Mouse (Mus musculus) layer of hippocampus, adult 2 months (tissue): ENCODE measurements at regions not wholly inside any gene's neighbourhood (a gene's known extent, or its start where the extent isn't known, plus 50 kb on each side); places are given as distances from the start of the nearest gene placed in this dataset.
A peak's percentile ranks its signal among the peaks of the same experiment; 100 is the strongest.

Experiments
- DNase-seq, 2 experiments: peaks; one replicate each; pipeline ENCODE4 v3.0.0; 2022; ENCODE audit warnings: low spot score in 2 of 2
- H3K27ac ChIP-seq: fragments of 200-600 bp; 2 replicates; pipeline ENCODE4 v1.8.1; 2022
- H3K4me3 ChIP-seq: fragments of 200-600 bp; 2 replicates; pipeline ENCODE4 v1.8.1; 2022; ENCODE audit warnings: mild to moderate bottlenecking
- CTCF ChIP-seq: fragments of 200-600 bp; conservative IDR thresholded peaks from 2 replicates; pipeline ENCODE4 v1.8.1; 2022; ENCODE audit warnings: antibody characterized with exemption, mild to moderate bottlenecking, moderate library complexity

DNA sequence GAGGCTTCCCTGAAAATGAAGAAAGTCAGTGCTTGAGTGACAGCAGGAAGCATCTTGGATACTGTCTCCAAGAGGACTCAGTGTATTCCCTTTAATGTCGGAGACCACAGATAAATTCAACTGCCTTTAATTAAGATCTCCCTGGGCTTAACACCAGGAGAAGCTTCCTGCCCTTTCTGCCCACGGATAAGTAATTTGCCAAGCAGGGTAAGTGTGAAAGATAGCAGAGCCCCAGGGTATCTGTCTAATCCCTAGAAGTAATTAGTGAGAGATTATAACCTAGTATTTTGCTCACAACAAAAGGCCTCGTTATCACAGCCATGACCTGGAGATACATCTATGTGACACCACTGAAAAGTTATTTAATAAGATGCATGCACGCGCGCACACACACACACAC lies 232.1 kb upstream of the Slc16a7 start:
- TF ChIP-seq CTCF: no peak
- Histone ChIP-seq H3K4me3 (no peak overlapping the region), H3K27ac (no peak overlapping the region)
- DNase-seq: no peak

DNA sequence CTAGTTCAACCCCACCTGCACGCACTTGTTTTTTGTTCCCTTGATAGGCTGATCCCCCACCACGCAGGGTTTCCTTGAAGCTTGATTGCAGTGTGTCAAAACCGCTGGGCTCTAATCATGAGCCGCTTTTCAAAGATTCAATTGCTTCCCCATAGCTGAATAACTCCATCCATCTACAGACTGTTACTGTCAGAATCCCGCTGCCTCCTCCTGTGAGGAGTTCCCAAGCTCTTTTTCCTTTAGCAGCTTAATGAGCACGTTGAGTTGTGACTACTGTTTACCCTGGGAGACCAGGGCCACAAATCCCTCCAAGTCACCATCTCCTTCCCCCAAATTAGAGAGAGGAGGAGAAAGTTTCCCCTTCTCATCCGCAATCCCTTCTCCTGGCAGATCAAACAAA lies 234.6 kb upstream of the Slc16a7 start:
- TF ChIP-seq CTCF: no peak
- Histone ChIP-seq H3K27ac (no peak overlapping the region), H3K4me3 (no peak overlapping the region)
- no peak for DNase-seq

DNA sequence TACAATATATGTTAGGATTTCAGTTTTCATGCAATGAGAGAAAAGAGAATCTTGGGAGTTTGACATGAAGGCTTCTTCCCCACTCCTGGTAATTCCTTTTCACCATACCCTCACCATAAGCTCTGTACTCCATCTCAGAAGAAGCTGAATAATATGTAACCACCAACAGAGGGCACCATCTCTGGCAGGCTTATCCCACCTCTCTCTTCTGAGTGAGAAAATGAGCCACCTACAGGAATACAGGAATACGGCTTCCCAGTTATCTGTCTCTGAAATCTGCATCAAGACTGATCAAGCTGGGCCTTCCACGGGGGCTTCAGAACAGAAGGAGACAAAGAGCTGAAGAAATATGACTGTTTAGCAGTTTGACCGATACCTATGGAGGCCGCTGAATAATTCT lies 278.6 kb upstream of the Slc16a7 start:
- Histone ChIP-seq H3K27ac (no peak overlapping the region), H3K4me3 (no peak overlapping the region)
- peak; percentile 56 for TF ChIP-seq CTCF
- no peak for DNase-seq

DNA sequence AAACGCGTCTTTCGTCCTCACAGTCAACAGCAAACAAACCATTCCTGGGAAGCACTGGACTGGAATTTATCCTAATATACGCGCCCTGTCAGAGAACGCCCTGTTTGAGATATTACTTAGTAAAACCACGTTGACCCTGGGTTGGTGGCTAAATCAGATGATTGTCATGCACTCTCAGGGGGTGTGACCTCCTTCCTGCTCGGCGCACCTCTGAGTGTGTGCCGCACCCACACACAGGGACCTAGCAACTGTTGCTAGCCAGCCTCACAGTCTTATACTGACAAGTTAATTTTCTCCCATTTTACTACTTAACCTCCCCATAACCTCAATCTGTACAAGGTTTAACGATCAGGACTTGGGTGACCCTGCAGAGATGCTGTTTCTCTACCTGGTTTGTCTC lies 284.4 kb upstream of the Slc16a7 start:
- Histone ChIP-seq H3K27ac (no peak overlapping the region), H3K4me3 (no peak overlapping the region)
- DNase-seq: no peak
- TF ChIP-seq CTCF: no peak

DNA sequence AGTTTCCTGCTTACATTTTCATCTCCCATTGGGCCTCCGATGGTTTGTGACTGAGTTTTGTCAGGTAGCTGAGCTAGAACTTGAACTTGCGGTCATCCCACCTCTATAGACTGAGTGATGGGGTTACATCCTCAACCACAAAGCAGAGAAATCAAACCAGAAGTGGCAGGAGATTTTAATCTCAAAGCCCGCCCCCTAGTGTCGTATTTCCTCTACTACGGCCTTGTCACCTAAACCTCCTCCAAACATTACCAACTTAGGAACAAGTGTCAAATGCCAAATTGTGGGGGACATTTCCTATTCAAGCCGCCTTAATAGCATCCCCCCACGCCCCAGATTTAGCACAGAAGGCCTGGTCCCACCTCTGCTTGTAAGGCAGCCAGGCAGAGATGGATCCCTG lies 286.3 kb upstream of the Lrig3 start:
- no peak for DNase-seq
- no peak overlapping the region for H3K27ac ChIP-seq
- peak; percentile 63 for TF ChIP-seq CTCF
- H3K4me3 ChIP-seq: no peak overlapping the region

DNA sequence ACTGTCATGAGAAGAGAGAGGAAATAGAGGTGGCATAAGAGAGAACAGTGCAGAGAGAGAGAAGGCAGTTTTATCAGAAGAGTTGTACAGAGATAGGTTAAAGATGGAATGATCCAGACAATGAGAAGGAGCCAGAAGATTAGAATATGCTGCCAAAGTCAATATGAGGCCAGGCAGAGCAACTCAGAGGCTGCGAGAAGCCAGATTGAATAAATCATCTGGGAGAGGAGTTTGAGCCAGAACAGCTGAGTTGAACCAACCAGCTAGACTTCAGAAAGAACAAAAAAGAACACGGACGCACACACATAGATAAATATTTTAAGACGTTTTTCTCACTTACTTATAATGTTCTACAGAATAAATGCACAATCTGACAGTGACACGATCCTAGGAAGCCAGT lies 280.8 kb upstream of the Lrig3 start:
- Histone ChIP-seq H3K27ac (no peak overlapping the region), H3K4me3 (no peak overlapping the region)
- no peak for DNase-seq
- TF ChIP-seq CTCF: no peak

DNA sequence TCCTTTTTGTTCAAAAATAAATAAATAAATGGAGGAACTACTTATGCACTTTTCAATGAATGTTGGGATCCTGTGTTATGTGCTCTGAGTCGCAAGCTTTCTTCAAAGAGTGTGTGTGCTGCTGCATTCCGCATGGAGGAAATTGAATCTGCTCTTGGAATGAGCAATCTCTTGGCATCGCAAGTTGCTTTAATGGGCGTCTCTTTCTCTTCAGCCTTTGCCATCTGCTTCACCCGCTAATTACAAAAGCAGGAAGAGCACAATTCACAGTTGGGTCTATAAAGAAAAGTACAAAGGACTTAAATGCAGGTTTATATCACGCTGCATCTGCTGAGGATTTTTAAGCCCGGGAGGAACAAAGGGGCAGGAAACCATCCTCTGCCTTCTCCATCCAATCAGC lies 272.5 kb upstream of the Lrig3 start:
- TF ChIP-seq CTCF: no peak
- Histone ChIP-seq H3K27ac (no peak overlapping the region), H3K4me3 (no peak overlapping the region)
- peak; percentile 29 to 58 for DNase-seq

DNA sequence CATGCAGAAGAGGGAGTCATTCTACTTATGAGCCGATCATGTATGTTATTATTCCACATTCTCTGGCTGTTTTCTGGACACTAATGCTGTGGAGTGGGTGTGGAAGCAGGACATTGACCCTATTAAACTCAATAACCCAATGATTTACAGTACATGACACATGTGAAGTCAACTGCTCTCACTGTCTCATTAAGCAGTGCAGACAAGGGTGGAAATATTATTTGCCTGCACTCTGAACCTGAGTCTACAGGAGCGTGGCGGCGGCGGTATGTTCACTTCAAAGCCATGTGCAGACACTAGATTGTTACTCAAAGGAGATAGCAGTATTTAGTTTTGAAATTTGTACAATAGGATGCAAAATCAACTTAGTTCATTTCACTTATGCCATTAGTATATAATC lies 269.8 kb upstream of the Lrig3 start:
- no peak for TF ChIP-seq CTCF
- Histone ChIP-seq H3K4me3 (no peak overlapping the region), H3K27ac (no peak overlapping the region)
- DNase-seq: no peak

DNA sequence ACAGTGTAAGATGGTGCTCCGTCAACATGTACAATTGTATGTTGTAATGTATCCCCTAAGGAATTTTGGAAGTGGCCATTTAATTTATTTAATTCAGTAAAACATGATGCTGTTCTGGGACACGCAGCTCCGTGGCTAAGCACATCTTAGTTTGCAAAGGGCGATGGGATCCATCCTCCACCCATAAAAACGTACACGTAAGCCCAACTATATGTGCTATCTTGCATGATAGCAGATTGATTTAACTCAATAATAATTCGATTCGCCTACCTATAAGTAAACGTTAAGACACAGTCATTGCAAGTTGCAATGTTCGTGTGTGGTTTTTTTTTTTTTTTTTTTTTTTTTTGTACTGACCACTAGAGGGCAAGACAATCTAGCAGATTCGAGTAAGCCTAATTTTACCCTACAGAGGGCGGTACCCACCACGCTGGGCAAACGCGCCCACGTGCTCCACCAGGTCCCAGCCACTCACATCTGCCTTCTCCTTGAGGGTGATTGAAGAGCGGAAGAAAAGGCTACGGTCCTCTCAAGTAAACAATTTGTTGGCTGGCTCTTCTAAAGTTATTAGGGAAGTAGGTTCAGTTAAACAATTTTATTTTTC lies 240.8 kb upstream of the Lrig3 start:
- Histone ChIP-seq H3K4me3 (peak overlapping the region; percentile 26; the same call in 1 of the 2 replicates), H3K27ac (no peak overlapping the region)
- peak; percentile 87 for TF ChIP-seq CTCF
- peak; percentile 37 to 49 for DNase-seq

DNA sequence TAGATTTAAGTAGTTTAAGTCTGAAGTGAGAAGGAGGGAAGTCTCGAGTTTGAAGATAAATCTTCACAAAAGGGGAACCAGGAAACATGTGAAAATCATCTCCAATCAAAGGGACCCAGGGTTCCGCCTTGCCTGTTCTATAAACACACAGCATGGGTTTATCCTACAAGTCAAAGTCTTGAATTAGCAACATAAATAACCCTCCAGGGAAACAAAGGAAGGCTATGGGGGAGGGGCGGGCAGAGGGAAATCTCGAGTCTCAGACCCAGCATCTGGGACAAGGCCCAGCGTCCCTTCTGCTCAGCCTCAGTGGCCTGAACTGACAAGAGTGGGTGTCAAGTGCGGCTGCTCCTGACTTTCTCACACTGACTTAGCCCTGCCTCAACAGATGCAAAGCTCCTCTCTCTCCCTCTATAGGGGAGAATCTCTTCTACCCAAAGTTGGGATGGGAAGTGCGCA lies 240.3 kb upstream of the Lrig3 start:
- no peak for TF ChIP-seq CTCF
- no peak for DNase-seq

DNA sequence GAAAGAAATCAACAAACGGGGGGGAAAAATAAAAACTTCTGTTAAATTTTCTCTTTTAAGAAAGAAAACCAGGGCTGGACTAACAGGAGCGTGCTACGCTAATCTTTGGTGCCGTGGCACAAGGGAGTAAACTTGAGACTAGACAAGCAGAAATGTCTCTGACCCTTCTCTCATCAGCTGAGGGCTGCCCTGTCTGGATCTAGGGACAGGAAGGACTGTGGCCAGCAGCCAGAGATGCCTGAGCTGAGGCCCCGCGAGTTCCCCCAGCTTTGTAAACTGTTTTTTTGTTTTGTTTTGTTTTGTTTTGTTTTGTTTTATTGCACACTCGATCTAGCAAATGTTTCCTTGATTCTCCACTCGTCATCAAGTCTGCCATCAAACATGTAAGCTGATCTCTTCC lies 239.4 kb upstream of the Lrig3 start:
- H3K27ac ChIP-seq: no peak overlapping the region
- no peak for DNase-seq
- no peak for TF ChIP-seq CTCF
- H3K4me3 ChIP-seq: no peak overlapping the region

More for the DNA sequence above, 240.3 kb upstream of the Lrig3 start:
- Histone ChIP-seq H3K4me3 (peak overlapping the region; percentile 26; the same call in 1 of the 2 replicates), H3K27ac (no peak overlapping the region)

DNA sequence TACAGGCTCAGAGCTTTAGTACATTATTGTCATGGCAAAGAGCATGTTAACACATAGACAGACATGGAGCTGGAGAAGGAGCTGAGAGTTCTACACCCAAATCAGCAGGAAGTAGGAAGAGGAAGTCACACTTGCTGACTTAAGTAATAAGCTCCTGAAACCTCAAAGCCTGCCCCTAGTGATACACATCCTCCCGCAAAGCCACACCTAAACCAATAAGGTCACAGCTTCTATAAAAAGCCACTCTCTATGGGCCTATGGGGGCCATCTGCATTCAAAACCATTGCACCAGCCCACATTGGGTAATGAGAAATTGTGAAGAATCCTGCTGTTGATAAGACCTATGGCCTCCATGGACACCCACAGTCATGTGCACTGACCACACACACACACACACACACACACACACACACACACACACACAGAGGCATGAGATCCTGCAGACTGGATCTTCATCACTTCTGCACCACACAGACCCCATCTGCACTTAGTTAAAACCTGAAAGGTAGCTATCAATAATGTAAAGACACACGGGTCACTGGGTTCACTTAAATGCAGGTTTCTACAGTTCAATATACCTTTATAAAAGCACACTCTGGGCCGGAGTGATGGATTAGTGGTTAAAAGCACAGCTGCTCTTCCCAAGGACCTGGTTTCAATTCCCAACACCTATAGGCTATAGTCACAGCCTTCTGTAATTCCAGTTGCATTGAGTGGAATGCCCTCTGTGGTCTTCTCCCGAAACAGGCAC lies 230.0 kb upstream of the Lrig3 start:
- Histone ChIP-seq H3K4me3 (no peak overlapping the region), H3K27ac (no peak overlapping the region)
- TF ChIP-seq CTCF: no peak
- DNase-seq: no peak

DNA sequence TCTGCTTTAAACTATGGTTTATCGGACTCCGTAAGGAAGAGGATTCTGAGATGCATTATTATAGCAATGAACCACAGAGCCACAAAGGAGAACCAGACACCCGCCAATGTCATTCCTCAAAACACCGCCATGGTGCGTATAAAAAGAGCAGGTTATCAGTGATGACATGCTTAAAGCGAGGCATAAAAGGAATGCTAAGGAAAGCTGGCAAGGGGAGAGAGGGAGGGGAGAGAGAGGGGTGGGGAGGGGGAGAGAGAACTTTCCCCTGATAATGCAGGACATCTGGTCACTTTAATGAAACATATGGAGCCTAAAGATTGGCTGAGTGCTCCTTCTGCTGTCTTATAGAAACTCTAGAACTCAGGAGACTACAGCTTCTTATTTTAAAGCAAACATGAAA lies 222.8 kb upstream of the Lrig3 start:
- Histone ChIP-seq H3K4me3 (no peak overlapping the region), H3K27ac (no peak overlapping the region)
- TF ChIP-seq CTCF: no peak
- DNase-seq: no peak

DNA sequence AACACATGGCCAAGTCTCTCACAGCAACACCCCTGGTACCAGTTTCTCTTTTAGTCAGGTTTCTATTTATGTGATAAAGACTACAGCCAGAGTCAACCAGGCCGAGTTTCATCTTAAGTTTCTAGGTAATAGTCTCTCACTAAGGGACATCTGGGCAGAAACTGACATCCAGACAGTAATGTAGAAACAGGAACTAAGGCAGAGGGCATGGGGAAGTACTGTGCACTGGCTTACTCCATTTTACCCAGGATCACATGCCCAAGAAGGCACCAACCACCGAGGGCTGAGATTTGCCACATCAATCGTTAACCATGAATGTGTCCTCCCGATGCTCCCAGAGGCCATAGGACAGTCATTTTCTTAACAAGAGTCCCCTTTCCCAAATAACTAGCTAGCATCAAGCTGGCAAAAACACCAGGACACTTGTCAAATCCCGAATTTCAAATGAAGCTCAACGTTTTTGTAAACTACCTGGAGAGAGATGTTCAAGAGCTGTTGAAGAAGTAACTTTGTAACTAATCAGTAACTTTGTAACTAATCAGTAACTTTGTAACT lies 216.9 kb upstream of the Lrig3 start:
- H3K4me3 ChIP-seq: no peak overlapping the region
- TF ChIP-seq CTCF: no peak
- no peak for DNase-seq
- H3K27ac ChIP-seq: no peak overlapping the region
